Mouse (Mus musculus): ENCODE measurements around the gene Cd48.
"Not testable (repeated sequence)": the region's sequence is repeated elsewhere in the genome, so short reads cannot be mapped to it uniquely, and the experiment has no call there.

DNA sequence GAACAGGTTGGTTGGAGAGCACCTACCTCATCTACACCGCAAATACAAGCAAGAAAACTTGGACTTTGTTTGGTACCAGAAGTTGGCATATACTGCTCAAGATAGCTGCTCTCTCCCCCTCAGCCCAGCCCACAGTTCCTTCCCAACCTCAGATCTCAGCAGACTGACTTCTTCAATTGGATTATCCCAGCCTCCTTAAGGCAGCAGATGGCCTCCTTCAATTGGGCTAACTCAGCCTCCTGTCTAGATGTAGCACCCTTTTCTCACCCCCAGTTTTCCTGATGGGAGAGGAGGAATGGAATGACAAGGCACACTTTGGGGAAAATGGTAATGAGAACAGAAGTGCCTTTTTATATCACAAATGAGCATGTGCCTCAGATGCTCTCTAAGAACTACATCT lies 31.9 kb downstream of the Cd48 start:
- TF ChIP-seq POLR2A, CTCF (IDR thresholded peaks at IDR 0.05; ENCODE audit: insufficient read depth, low read depth, low read length): not testable (repeated sequence)

Measured in olfactory bulb, adult 2 months (tissue).